Mouse (Mus musculus): Measurements from ENCODE around the gene AA792892. TPM values are rescaled to one million over a fixed set of nuclear protein-coding genes. Genes with fewer than 3 reads are reported as not detected.

AA792892 gene
- polyA plus RNA-seq (2014; fragmentation: Illumina TruSeq; extraction: RNeasy Lipid Tissue Mini Kit (QIAGEN cat#74804); ENCODE audit: low read depth, low replicate concordance) = not detected

DNA sequence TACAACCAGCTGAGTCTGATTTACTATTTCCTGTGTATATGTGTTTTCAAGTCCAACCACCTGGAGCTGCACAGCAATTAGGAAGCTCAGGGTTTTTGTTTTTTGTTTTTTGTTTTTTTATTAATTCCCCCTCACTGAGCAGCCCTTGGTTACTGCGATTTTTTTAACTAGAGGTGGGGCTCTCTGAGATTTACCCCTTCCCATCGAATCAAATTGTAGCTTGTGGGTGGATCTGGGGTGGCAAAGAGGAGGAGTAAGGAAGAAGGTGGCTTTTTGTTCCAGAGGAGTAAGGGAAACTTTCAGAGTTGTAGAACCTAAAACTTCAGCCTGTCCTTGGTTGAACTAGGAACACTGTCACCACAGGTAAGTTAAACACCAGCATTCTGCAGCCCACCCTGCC lies at the start of gene AA792892:
AA792892 (plus strand) TSS at position 301 of the 400 bp plus-strand sequence.

DNA sequence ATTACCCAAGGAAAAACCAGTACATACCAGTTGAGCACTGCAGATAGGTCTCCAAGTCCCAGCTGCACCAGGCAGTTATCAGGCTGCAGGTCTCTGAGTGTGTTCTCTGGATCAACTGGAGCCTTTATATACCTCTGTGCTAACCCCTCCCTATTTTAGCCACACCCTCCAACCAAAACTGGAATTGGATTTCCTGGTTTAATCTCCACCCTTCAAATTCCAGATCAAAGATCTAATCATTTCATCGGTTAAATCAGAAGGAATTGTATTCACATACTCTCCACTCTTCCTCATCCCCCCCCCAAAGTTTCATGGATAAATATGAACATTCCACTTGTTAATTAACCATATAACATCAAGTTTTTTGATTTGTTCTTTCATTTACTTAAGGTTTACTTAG lies 32.9 kb upstream of the AA792892 start, which contains the start of gene A430089I19Rik:
A430089I19Rik (minus strand) TSS at position 101 of the 400 bp plus-strand sequence.

DNA sequence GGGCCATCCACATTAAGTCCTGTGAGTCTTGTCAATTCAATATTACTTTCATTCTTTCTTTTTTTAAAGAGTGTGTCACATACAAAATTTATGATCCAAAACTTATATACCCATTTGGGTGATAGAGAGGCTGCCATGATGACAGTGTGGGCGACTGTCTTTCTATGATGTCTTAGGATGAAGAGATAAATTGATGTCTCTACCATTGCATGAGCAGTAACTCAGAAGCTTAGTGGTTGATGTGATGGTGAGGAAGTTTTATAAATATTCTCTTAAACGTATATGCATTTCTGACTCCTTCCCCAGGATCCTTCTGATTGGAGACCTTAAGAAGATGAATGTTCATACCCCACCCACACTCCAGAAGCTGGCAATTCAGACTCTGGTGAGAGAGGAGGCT lies 25.4 kb upstream of the AA792892 start, which contains the start of gene Gm6502:
Gm6502 (plus strand) TSS at position 301 of the 400 bp plus-strand sequence.

Other genes starting within 250 kb of the AA792892 start
- not detected for gene Gm3106, start 121.7 kb upstream of the AA792892 start, polyA plus RNA-seq (2014; fragmentation: Illumina TruSeq; extraction: RNeasy Lipid Tissue Mini Kit (QIAGEN cat#74804); ENCODE audit: low read depth, low replicate concordance)
- not detected for gene A430089I19Rik, start 33.0 kb upstream of the AA792892 start, polyA plus RNA-seq (2014; fragmentation: Illumina TruSeq; extraction: RNeasy Lipid Tissue Mini Kit (QIAGEN cat#74804); ENCODE audit: low read depth, low replicate concordance)
- gene Gm6502, start 25.3 kb upstream of the AA792892 start, polyA plus RNA-seq (2014; fragmentation: Illumina TruSeq; extraction: RNeasy Lipid Tissue Mini Kit (QIAGEN cat#74804); ENCODE audit: low read depth, low replicate concordance) = not detected
- gene Gm7682, start 106.0 kb downstream of the AA792892 start, polyA plus RNA-seq (2014; fragmentation: Illumina TruSeq; extraction: RNeasy Lipid Tissue Mini Kit (QIAGEN cat#74804); ENCODE audit: low read depth, low replicate concordance) = not detected
- not detected for gene Gm3139, start 186.5 kb downstream of the AA792892 start, polyA plus RNA-seq (2014; fragmentation: Illumina TruSeq; extraction: RNeasy Lipid Tissue Mini Kit (QIAGEN cat#74804); ENCODE audit: low read depth, low replicate concordance)

All from kidney, adult 10 weeks (tissue).